Mouse (Mus musculus) liver, adult 2 months (tissue): ENCODE results near the gene Gadd45a.

Experiments
- CTCF ChIP-seq: fragments of 200-500 bp; IDR thresholded peaks from 2 replicates; pipeline ENCODE4 v1.5.1; 2011; ENCODE audit warnings: low read depth, low read length, control low read depth
- POLR2A ChIP-seq: fragments of 200-500 bp; IDR thresholded peaks from 2 replicates; pipeline ENCODE4 v1.6.1; 2011; ENCODE audit warnings: low read length, control low read depth; ENCODE audit not compliant: insufficient read depth; ENCODE audit errors: extremely low read depth

GRCm38 (mm10) chr6:67073446-67073845 is 36.2 kb upstream of the Gadd45a start:
- TF ChIP-seq CTCF (no peak), POLR2A (no peak)
